Mouse (Mus musculus) frontal cortex, adult (tissue): ENCODE data around the gene Hist1h3h.
"Not testable (repeated sequence)": the region's sequence is repeated elsewhere in the genome, so short reads cannot be mapped to it uniquely, and the experiment has no call there.

Experiments
- ATAC-seq: cut with Nextera tagmentation; 2 replicates; pipeline ENCODE4 v1.9.2; 2017; ENCODE audit warnings: mild to moderate bottlenecking, moderate library complexity, mixed read lengths; ENCODE audit not compliant: low TSS enrichment

Gene Hist1h3h

DNA sequence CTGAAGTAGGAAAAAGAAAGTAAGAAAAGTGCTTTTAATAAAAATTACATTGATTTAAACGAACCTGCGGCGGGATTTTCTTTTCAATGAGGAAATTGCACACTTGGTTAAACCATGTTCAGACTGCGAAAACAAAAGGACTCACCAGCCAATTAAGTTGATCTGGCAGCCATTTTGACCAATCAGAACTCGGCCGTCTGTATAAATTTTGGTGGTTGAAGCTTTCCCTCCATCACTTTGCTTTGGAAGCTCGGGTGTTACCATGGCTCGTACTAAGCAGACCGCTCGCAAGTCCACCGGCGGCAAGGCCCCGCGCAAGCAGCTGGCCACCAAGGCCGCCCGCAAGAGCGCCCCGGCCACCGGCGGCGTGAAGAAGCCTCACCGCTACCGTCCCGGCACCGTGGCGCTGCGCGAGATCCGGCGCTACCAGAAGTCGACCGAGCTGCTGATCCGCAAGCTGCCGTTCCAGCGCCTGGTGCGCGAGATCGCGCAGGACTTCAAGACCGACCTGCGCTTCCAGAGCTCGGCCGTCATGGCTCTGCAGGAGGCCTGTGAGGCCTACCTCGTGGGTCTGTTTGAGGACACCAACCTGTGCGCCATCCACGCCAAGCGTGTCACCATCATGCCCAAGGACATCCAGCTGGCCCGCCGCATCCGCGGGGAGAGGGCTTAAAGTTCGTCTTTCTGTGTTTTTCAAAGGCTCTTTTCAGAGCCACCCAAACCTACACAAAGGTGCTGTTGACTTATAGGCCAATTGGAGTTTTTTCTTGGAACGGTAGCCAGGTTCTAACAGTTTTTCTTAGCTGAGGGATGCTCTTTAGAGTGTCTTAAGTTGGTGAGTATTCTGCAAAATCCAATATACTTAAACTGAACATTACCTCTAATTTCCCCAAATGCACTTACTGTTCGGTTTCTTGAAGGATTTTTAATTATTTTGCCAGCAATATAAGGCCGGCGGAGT is at the start of gene Hist1h3h:
Hist1h3h (plus strand) TSS at position 263 of the 961 bp plus-strand sequence.
- peak; percentile 66 for ATAC-seq

DNA sequence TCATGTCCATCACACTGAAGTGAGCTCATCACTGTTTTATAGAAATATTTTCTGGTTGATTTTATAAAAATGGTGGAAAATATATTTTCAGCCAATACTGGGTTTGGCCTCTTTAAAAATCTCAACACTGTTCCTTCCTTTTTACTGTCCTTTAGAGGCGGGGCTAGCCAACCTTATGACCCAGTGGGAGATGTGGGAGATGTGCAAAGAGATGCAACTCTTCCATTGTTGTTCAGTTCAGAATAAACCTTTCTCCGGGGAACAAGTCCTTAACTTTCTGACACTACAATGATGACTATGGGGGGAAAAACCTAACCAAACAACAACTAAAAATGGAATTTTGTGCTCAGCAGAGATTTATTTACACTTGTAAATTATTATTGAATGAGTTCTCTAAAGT is 40.2 kb upstream of the Hist1h3h start, which contains the start of gene Olfr1360:
Olfr1360 (minus strand) TSS at position 101 of the 400 bp plus-strand sequence.
- ATAC-seq = no peak

DNA sequence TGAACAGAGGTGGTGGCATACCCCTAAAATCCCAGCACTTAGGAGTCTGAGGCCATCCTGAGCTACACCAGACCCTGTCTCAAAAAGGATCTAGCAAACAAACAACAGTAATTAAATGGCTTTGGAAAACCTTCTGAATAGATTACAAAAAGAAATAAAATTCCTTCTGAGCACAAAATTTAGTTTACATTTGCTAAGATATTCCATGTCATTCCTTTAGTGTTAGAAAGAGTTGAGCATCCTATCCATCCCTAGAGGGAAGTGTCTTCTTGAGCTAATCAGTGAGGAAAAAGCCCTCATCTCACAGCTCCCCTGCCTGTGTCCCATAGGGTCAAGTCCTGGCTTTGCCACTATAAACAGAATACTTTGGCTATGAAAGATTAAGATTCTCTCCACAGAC is 19.6 kb upstream of the Hist1h3h start, which contains the start of gene Olfr1359:
Olfr1359 (plus strand) TSS at position 301 of the 400 bp plus-strand sequence.
- ATAC-seq = no peak

DNA sequence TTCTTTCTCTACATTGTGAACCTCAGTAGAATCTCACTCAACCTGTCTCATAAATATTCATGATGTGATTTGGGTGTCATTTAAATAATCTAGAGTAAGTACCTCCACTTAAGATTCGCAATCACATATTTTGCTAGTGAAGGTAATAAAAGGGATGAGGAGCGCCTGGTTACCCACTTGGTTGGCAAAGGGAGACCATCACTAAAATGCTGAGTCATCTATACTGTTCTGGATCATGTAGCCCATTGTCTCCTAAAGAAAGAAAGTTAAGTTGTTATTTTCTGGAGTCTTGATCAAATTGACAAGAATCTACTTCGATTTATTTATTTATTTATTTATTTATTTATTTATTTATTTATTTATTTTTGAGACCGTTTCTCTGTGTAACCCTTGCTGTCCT is 10.8 kb upstream of the Hist1h3h start:
- ATAC-seq = no peak

DNA sequence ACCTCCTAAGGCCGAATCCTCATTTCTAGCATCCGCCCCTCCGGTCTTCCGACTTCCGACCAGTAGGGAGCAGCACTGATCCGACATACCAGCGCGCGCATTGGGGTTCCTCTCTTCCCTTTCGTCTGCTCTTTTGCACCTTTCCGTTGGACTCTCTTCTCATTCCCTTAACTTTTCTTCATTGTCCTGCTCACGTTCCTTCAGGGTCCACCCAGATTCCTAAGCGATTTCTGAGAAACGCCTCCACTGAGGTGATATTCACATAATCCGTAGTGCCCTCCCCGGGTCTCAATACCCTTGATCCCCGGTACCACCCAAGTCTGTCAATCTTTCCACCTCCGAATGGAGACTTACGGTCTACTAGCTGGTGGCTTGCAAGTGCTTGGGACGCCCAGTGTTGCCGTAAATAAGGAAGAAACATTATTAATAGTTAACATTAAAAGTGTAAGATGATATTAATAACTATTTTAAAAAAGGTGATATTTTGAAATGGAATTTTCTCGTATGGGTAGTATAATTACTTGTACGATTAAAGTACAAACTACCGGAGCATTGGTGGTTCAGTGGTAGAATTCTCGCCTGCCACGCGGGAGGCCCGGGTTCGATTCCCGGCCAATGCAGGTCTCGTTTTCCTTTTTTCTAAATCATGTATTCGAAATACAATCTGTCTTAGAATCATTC is 7.3 kb upstream of the Hist1h3h start:
- ATAC-seq = peak; percentile 90

DNA sequence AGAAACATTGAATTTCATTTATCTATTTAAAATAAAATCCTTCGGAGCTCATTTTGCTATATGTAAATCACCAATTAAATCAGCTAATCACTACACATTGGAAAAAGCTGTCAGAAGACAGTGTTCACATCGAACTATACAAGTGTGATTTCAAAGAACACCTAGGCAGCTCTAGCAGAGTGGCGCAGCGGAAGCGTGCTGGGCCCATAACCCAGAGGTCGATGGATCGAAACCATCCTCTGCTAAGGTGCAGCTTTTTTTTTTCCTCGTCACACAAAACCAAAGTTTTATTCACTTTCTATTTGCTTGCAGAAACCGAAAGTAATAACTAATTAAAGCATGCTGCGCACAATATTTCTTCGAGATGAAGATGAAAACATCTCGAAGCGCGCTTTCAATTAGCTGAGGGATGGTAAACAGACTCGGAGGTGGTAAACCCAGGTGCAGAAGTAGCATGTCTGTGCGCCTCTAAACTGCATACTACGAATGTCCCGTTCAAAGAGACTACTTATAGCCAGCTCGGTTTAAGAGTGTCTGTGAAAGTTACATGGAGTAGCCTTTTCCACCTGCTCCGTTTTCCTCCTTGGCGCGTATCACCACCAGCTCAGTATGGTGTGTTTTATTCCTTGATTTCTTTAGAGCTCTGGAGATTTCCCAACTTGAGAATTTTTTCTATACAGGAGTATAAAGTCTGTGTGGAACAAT is 6.5 kb upstream of the Hist1h3h start:
- ATAC-seq = peak; percentile 42

DNA sequence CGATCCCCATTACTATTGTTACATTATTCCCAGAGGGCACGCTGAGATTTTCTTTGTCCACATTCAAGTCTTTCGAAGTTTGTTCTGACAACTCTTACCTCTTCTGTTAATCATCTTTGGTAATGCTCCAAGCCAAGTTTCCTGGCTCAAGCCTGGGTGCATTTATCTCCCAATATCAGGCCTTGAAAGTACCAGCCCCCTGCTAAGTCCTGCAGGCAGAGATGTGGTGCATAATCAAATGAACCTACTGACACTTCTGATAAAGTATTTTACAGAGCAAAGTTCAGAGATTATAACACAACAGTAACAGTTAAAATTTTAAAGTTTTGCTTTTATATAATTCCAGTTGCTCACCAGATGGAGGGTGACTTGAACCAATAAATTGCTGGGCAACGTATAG is 5.8 kb upstream of the Hist1h3h start:
- ATAC-seq = no peak

DNA sequence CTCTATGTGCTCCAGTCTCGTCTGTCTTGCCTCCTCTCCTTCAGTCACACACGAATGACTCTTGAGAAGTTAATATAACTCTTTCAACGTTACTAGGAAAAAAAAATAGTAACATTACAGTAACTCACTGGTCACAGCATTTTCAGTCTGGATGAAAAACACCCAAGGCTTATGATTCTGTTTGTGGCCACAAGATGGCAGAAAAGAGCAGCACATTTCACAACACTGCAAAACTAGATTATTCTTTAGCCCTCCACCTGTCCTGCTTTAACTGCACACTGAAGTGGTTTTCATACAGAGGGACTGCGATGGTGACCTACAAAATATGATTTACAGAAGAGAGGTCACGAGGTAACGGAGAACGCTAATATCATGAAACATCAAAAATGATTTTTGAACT is 2.7 kb upstream of the Hist1h3h start:
- ATAC-seq = peak; percentile 35

DNA sequence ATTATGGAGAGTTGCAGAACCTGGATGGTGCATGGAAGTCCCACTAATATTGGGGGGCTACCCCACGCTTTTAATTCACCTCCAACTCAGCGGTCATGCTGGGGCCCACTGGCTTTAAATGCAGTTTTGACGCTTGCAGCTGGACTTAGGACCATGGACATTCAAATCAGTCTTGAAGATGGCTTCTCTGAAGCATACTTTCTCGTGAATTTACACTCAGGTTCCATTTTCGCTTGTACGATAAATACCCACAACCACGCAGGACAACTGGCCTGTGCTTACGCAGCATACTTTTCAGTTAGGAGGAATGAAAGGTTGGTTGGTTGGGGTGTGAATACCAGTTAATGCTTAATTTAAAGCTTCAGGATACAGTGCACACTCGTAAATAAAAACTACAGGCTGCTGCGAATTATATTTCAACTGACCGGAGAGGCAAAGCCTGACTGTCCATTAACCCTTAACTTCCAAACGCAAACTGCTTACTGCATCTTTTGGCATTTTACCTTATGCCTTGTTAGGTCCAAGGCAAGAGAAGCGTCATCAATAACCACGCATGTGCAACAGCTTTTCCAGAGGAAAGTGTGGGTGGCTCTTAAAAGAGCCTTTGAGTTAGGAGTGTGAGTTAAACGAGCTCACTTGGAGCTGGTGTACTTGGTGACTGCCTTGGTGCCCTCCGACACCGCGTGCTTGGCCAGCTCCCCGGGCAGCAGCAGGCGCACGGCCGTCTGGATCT is 2.2 kb upstream of the Hist1h3h start:
- ATAC-seq = peak; percentile 27; the same call in 1 of the 2 replicates

DNA sequence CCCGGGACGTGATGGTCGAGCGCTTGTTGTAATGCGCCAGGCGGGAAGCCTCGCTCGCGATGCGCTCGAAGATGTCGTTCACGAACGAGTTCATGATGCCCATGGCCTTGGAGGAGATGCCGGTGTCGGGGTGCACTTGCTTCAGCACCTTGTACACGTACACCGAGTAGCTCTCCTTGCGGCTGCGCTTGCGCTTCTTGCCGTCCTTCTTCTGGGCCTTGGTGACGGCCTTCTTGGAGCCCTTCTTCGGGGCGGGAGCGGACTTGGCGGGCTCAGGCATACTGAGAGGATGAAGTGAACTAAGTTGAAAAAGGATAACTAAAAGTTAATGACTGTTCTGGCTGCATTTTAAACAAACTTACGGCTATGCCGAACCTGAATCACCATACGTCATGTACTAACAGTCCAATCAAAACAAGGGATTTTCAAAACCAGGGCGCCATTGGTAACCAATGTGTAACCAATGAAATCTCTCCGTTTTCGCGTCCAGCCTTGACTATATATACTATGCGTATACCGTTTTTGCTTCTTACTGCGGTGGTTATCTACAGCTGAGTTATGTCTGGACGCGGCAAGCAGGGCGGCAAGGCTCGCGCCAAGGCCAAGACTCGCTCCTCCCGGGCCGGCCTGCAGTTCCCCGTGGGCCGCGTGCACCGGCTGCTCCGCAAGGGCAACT is 1.5 kb upstream of the Hist1h3h start, which contains the start of the genes Hist1h2bl and Hist1h2ai:
Hist1h2bl (minus strand) TSS at position 280 of the 676 bp plus-strand sequence.
Hist1h2ai (plus strand) TSS at position 559 of the 676 bp plus-strand sequence.
- ATAC-seq = peak; percentile 96

DNA sequence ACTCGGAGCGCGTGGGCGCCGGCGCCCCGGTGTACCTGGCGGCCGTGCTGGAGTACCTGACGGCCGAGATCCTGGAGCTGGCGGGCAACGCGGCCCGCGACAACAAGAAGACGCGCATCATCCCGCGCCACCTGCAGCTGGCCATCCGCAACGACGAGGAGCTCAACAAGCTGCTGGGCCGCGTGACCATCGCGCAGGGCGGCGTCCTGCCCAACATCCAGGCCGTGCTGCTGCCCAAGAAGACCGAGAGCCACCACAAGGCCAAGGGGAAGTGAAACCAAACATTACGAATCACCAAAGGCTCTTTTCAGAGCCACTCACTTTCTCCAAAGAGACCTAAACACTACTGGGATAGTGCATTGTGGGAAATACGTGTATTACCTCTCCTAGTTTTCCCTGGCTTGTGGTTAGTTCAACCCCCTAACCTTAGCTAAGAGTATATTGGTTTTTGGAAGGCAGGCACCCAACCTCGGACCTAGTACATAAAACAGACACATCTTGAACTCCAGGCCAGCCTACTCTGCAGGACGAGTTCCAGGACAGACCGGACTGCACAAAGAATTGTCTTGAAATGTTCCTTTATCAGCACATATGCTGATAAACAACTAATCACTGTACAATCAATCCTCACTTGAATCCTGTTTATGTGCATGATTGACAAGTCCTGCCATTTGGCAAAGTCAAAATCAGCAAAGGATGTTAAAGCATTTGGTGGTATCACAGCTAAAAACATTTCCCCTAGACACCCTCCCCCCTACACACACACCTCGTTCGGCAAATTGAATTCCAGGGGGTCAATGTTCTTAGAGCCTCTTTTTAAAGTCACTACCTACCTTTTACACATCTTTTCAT is 693 bp upstream of the Hist1h3h start:
- peak; percentile 35 for ATAC-seq

DNA sequence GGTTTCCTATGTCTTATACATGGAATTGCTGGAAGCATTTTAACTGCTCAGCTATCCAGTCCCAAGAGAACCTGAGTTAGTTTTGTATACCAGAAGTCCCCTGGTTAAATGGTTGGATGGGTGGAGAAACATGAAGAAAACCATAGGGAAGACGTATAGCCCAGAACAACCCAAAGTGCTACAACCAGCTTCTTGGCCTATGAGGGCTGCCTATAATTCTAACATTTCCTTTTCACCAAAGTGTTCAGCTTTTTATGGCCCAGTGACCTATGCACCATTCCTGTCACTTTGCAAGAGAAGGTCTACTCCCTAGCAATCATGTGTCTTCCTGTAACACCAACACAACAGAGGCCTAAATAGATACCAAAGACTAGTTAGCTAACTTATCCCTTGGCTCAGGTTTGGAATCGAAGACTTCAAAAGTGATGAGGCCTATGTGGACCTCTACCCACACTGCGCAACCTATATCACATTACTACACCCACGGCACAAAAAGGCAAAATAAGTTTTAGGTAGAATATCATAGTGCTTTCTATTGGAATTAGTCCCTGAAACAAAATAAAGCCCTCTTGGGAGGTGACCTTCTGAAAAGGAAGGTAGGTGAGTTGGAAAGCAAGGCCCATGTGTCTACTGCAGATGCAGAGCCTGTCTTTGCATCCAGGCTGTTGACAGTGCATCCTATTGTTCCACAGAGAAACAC is 1.1 kb downstream of the Hist1h3h start:
- no peak for ATAC-seq

DNA sequence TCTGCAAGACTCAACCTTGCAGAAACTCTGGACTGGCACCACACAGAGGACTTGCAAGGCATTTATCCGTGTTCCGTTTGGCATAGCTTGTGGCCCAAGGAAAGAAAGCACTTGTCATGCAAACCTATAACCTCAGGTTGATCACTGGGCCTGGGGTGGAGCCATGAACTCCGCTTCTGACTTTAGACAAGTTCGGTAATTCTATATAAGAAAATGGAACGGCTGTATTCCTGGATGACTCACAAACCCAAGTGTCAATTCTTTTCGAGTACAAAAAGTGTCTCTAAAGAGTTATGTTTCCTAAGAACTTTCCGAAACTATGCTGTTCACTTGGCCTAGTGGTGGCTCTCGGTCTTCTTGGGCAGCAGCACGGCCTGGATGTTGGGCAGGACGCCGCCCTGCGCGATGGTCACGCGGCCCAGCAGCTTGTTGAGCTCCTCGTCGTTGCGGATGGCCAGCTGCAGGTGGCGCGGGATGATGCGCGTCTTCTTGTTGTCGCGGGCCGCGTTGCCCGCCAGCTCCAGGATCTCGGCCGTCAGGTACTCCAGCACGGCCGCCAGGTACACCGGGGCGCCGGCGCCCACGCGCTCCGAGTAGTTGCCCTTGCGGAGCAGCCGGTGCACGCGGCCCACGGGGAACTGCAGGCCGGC is 3.8 kb downstream of the Hist1h3h start:
- not testable (repeated sequence) for ATAC-seq

DNA sequence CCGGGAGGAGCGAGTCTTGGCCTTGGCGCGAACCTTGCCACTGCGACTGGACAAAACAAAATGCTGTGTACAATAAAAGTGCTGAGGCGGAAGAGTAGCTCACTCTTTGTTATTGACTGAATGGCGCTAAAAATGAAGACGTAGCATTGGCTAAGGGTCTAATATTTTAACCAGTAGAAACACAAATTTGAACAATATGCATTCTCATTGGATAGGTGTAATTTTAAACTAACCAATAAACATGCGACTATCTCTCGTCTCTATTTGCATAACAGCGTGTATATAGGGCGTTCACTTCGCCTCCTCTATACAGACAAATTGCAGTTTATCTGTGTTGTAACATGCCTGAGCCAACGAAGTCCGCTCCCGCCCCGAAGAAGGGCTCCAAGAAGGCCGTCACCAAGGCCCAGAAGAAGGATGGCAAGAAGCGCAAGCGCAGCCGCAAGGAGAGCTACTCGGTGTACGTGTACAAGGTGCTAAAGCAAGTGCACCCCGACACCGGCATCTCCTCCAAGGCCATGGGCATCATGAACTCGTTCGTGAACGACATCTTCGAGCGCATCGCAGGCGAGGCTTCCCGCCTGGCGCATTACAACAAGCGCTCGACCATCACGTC is 4.4 kb downstream of the Hist1h3h start, which contains the start of gene Hist1h2bm:
Hist1h2bm (plus strand) TSS at position 288 of the 616 bp plus-strand sequence.
- peak; percentile 100 for ATAC-seq

DNA sequence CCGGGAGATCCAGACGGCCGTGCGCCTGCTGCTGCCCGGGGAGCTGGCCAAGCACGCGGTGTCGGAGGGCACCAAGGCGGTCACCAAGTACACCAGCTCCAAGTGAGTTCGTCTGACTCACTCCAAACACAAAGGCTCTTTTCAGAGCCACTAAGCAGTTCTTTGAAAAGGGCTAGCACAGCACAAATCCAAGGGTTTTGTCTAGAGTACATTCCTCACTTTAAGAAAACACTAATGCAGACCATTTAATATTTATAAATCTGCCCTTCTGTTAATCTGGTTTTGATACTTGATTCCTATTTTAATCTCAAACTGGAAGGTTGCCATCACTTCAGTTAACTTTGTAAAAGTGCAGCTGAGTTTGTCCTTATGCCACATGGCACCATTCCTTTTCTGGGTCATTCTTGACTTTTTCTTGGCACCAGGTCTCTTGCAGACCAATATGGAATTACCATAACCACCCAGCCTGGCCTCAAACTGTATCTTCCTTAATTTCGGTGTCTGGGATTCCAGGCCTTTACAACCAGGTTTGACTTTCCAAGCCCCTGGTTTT is 5.0 kb downstream of the Hist1h3h start:
- ATAC-seq = no peak

DNA sequence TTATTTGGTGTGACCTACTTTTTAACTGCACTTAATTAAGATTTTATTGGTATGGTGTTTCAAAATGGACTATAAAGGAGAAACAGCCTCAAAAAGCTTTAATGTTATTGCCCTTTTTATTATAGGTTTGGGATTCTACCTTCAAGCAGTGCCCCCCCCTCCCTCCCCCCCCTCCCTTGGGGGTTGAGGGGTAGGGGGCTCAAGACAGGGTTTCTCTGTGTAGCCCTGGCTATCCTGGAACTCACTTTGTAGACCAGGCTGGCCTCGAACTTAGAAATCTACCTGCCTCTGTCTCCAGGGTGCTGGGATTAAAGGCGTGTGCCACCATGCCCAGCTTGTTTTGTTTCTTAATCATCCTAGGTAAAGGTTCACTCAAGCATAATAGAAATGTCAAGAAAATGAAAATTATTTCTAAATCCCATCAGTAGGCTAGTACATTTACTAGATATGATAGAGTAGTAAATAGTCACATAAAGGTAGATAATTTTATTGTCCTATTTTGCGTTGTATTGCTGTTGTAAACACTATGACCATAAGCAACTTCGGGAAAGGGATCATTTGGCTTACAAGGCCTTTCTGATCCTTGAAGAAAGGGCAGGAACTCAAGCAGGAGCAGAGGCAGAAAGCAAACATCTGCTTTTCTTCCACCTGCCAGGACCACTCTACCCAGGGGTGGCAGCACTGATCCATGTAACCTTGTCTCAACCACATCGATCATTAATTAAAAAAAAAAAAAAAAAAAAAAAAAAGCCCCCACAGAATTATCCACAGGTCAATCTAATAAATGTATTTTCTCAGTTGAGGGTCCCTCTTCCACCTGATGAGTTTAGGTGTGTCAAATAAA is 5.8 kb downstream of the Hist1h3h start:
- no peak for ATAC-seq
